Mouse (Mus musculus) bone marrow, adult 2 months (tissue): ENCODE measurements around the gene Timm8a2. TPM values are rescaled to one million over a fixed set of nuclear protein-coding genes. Genes with fewer than 3 reads are reported as not detected.
"Not testable (repeated sequence)": the region's sequence is repeated elsewhere in the genome, so short reads cannot be mapped to it uniquely, and the experiment has no call there.

Experiments used
- H3K27ac ChIP-seq: fragments of 200-500 bp; 2 replicates; pipeline ENCODE4 v1.5.1; 2012; ENCODE audit warnings: low read depth, mild to moderate bottlenecking, control low read depth, inconsistent platforms, low read length; ENCODE audit not compliant: control insufficient read depth, poor library complexity, insufficient read depth
- H3K4me1 ChIP-seq: fragments of 200-500 bp; 2 replicates; pipeline ENCODE4 v1.6.1; 2011; ENCODE audit warnings: low read length; ENCODE audit not compliant: control insufficient read depth, insufficient read depth
- H3K4me3 ChIP-seq: fragments of 200-500 bp; replicated peaks from 2 replicates; pipeline ENCODE3; 2011; ENCODE audit warnings: mild to moderate bottlenecking, low read depth, low read length, control low read depth; ENCODE audit not compliant: control insufficient read depth
- CTCF ChIP-seq: fragments of 200-500 bp; IDR thresholded peaks from 2 replicates; pipeline ENCODE4 v1.5.1; 2011; ENCODE audit warnings: low read length, control low read depth; ENCODE audit not compliant: control insufficient read depth, insufficient read depth
- POLR2A ChIP-seq: fragments of 200-500 bp; IDR thresholded peaks from 2 replicates; pipeline ENCODE4 v1.6.1; 2011; ENCODE audit warnings: low read depth, mild to moderate bottlenecking, control low read depth, low read length, borderline replicate concordance; ENCODE audit not compliant: control insufficient read depth
- WGBS: fragments of 180-500 bp; shearing (Covaris S2); methylation state at CpG from one replicate; pipeline ENCODE4 v1.1.7; 2018; 5-methylcytosine and 5-hydroxymethylcytosine counted together
- polyA plus RNA-seq: library from polyadenylated mRNA; stranded (reverse); fragments of >200 nt; gene quantifications from 2 replicates; pipeline ENCODE4 v1.2.4, GENCODE M21; 2011; ENCODE audit warnings: low replicate concordance; ENCODE audit not compliant: missing spikeins, insufficient read depth, insufficient read length

Gene Timm8a2
- polyA plus RNA-seq, 1 experiment, result not detected

- H3K4me1 ChIP-seq, result peaks cover 11% of the 10 kb centered on the region
- 24% methylated on average over 6 of the region's 6 CpGs for WGBS
These were observed 22.4 kb downstream of the Timm8a2 start for GRCm38 (mm10) chr14:122056871-122057270.

GRCm38 (mm10) chr14:122057941-122058346, 23.5 kb downstream of the Timm8a2 start:
- Histone ChIP-seq H3K4me1 (peaks cover 11% of the 10 kb centered on the region), H3K27ac (peak overlapping the region; percentile 0; the same call in 1 of the 2 replicates), H3K4me3 (no peak overlapping the region)
- TF ChIP-seq POLR2A, result no peak
- no peak for TF ChIP-seq CTCF
- 5% methylated on average over 2 of the region's 2 CpGs for WGBS

More at GRCm38 (mm10) chr14:122056871-122057270, 22.4 kb downstream of the Timm8a2 start:
- no peak overlapping the region for H3K27ac ChIP-seq
- TF ChIP-seq CTCF, result no peak
- no peak for TF ChIP-seq POLR2A
- no peak overlapping the region for H3K4me3 ChIP-seq

- H3K4me1 ChIP-seq, result peaks cover 13% of the 10 kb centered on the region
- H3K27ac ChIP-seq, result no peak overlapping the region
- H3K4me3 ChIP-seq, result no peak overlapping the region
- WGBS, result under 1% methylated on average over 3 of the region's 3 CpGs
- no peak for TF ChIP-seq POLR2A
- peak; percentile 87 for TF ChIP-seq CTCF
These were observed 26.2 kb downstream of the Timm8a2 start for GRCm38 (mm10) chr14:122060642-122061041.

- Histone ChIP-seq H3K4me1 (peaks cover 16% of the 10 kb centered on the region), H3K4me3 (no peak overlapping the region), H3K27ac (peak overlapping the region; percentile 0; the same call in 1 of the 2 replicates)
- WGBS, result 90% methylated on average over 6 of the region's 6 CpGs
- TF ChIP-seq POLR2A, result no peak
- TF ChIP-seq CTCF, result no peak
These were observed 26.9 kb downstream of the Timm8a2 start for GRCm38 (mm10) chr14:122061376-122061775.

GRCm38 (mm10) chr14:122062411-122063090, 28.1 kb downstream of the Timm8a2 start:
- TF ChIP-seq POLR2A, result no peak
- TF ChIP-seq CTCF, result peak; percentile 45; the same call in 1 of the 2 replicates
- Histone ChIP-seq H3K4me1 (peaks cover 21% of the 10 kb centered on the region), H3K4me3 (no peak overlapping the region), H3K27ac (peak overlapping the region; percentile 38)
- WGBS, result 74% methylated on average over 10 of the region's 10 CpGs

- Histone ChIP-seq H3K27ac (peak overlapping the region; percentile 86), H3K4me1 (peaks cover 14% of the 10 kb centered on the region), H3K4me3 (no peak overlapping the region)
- WGBS, result 9% methylated on average over 5 of the region's 5 CpGs
- TF ChIP-seq CTCF (no peak), POLR2A (no peak)
These were observed 29.1 kb downstream of the Timm8a2 start for GRCm38 (mm10) chr14:122063599-122063998.

- H3K4me1 ChIP-seq, result peaks cover 14% of the 10 kb centered on the region
- peak overlapping the region; percentile 43; the same call in 1 of the 2 replicates for H3K27ac ChIP-seq
- peak; percentile 74 for TF ChIP-seq CTCF
- no peak for TF ChIP-seq POLR2A
- 1% methylated on average over 2 of the region's 2 CpGs for WGBS
- no peak overlapping the region for H3K4me3 ChIP-seq
These were observed 30.0 kb downstream of the Timm8a2 start for GRCm38 (mm10) chr14:122064519-122064918.

GRCm38 (mm10) chr14:122066243-122066642, 31.8 kb downstream of the Timm8a2 start:
- peak overlapping the region; percentile 85; the same call in 1 of the 2 replicates for H3K27ac ChIP-seq
- peaks cover 14% of the 10 kb centered on the region for H3K4me1 ChIP-seq
- WGBS, result 7% methylated on average over 4 of the region's 4 CpGs
- no peak overlapping the region for H3K4me3 ChIP-seq
- no peak for TF ChIP-seq CTCF

GRCm38 (mm10) chr14:122068036-122068435, 33.6 kb downstream of the Timm8a2 start:
- not testable (repeated sequence) for H3K4me3 ChIP-seq, H3K27ac ChIP-seq
- 26% methylated on average over 3 of the region's 3 CpGs for WGBS
- peaks cover 15% of the 10 kb centered on the region for H3K4me1 ChIP-seq
